Mouse (Mus musculus) thymus, adult 18-20 months (tissue): ENCODE data around the gene Nsun3.

Source experiments
- DNase-seq, 2 experiments: peaks; one replicate each; pipeline ENCODE4 v3.0.0; 2022; ENCODE audit warnings: mixed read lengths in 2 of 2

Gene Nsun3

DNA sequence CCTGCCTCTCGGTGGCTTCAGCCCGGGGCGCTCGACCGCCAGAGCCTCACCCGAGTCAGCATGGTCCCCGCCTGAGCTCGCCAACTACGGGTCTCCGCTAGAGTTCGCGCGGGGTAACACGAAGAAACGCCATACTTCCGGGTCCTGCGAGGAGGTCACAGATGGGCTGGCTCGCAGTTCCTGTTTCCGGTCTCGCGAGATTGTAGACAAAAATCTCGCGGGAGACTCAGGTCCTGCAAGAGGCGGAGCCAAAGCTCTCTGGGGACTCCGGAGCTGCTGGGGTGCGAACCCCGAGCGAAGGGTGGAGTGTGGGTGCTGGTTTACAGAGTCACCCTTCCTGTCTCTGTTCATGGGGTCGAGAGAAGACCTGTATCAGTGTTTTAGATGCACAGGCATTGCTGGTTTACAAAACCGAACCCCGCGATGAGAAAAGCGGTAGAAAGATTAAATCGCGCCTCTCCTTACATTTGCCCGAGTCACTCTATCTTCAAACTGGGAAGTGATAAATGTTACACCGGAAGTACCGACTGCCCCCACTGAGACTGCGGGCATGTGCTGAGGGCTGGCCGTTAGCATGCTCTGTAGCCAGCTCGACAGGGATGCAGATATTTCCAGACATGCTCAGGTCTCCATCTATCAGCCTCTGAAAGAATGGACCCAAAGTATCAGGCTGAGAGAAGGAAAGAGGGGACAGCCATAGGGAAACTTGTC, at the start of gene Nsun3:
Gene Nsun3, minus strand, starts transcription at position 198 of the 711 bp plus-strand sequence.
- peak; percentile 85 to 93 for DNase-seq

DNA sequence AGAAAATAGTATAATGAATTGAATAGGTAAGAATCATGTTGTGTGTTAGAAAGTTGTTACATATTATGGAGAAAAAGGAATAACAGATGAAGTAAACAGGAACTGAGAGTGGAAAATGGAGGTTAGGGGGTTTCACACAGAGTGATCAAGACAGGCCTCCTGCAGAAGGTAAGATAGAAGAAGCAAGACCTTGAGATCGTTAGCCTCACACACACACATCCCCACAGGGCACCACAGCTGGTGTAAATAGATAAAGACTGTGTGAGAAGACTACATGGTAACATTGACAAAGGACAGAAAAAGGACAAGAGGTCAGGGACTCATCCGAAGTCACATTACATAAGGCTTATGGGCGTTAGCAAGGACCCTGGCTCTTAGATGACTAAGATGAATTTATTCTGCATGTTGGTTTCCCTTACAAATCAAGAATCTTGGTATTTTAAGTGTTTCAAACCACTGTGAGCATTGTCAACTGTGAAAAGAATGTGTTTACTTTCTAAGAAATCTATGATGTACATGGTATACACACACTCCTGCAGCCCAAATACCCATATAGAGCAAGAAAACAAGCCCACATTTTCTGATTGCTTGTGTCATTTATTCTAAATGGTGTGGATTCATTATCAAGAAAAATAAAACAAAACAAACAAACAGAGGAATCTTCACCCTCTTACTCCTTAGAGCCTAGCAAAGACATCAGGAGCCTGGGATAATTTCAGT, 47.6 kb upstream of the Nsun3 start:
- no peak for DNase-seq

DNA sequence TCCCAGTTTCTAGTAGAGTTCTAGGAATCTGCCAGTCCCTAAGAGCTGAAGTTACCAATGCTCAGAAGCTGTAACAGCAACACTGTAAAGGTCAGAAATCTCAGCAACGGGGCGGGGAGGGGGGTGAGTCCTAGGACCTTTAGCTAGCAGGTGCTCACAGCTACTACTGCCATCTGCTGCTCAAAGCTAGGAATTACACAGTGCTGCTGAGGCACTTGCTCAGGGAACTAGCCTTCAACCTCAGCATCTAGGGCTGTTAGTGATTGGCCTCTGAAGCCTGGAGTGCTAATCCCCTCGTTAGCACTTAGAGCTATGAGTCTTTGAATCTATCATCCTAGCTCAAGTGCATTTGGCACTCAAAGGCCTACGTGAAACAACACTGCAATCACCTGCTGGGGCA, 45.9 kb upstream of the Nsun3 start:
- peak in 1 of 2 experiments; percentile 9 for DNase-seq

DNA sequence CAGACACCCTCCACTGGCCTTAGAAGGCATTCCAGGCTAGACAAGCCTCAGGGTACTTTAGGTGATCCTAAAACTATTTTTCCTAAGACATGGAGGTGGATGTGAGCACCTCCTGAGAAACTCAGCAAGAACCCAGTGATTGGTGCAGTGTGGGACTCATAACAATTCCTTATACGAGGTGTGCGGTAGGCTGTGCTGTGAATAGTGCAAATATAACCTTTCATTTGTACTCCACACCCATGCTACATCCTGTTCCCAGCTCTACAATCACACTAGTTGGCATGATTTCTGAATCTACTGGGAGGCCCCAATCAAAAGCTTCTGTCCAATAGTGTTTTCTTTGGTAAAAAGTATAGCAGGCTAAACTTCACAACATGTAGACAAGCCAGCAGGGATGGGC, 45.4 kb upstream of the Nsun3 start:
- no peak for DNase-seq

GRCm38 (mm10) chr16:62826156-62827001, 39.8 kb upstream of the Nsun3 start:
- no peak for DNase-seq

DNA sequence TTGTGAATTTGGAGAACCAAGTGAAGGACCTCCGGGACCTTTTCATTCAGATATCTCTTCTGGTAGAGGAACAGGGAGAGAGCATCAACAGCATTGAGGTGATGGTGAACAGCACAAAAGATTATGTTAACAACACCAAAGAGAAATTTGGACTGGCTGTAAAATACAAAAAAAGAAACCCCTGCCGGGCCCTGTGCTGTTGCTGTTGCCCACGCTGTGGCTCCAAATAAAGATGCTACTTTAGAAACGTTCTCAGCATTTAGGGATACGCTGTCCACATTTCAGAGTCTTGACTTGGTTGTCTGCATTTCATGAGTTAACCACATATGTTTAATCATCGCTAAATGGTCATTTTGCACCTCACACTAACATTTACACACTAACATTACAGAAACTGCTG, 35.9 kb upstream of the Nsun3 start:
- DNase-seq, result no peak

GRCm38 (mm10) chr16:62814491-62814890, 27.9 kb upstream of the Nsun3 start, which contains the start of gene Stx19:
TSS of gene Stx19 (plus strand) at chr16:62814676.
- DNase-seq, result no peak

DNA sequence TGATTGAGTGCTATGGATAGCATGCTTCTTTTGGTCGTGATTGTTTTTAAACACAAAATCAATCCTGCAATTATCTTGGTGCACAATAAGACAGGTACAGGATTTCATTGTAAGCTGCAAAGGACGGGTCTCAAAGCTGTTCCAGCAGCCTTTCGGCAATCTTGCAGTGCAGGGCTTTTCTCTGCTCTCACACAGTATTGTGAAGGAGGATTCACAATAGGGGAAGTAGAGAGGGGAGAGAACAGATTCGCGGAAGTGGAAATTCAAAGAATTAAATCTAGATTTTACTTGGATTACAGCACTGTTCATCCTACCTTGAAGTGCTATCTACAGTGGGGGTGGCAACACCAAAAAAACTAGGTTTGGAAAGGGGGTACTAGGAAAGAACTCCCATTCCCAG, 27.2 kb upstream of the Nsun3 start:
- DNase-seq, result no peak

DNA sequence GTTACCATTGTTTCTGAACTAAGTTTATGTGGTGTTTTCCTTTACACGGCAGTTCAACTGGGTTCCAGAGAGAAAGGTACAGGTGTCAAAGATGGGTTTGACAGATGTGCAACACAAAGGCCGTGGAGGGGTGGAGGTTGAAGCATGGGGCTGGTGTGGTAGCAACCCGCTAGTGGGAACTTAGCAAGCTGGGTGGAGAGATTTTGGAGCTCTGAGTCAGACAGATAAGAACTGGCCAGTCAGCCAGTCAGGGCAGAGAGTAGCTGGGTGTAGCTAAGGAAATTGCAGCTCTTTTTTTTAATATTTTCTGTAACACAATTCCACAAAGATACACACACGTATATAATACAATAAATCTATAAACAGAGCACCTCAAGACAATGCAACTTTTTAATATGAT, 24.2 kb upstream of the Nsun3 start:
- DNase-seq, result no peak

- peak in 1 of 2 experiments; percentile 19 for DNase-seq
Observed at GRCm38 (mm10) chr16:62807249-62807979, 20.8 kb upstream of the Nsun3 start.

DNA sequence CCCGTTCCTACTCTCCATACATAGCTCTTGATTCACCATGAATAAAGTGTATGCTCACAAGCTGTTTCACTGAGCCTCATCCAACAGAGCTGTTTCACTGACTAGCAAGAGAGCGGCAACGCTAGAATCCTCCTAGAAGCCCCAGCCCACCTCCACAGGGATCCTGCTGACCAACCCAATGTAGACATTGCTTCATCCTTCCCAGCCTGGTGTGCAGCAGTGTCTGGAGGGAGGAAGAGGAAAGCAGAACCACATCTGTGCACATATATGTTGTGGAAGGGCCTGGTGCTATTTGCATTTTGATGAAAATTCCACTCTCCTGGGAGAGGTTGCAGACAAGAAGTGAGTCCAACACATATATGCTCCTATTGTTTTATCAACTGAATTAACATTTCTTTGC, 18.0 kb upstream of the Nsun3 start:
- no peak for DNase-seq

DNA sequence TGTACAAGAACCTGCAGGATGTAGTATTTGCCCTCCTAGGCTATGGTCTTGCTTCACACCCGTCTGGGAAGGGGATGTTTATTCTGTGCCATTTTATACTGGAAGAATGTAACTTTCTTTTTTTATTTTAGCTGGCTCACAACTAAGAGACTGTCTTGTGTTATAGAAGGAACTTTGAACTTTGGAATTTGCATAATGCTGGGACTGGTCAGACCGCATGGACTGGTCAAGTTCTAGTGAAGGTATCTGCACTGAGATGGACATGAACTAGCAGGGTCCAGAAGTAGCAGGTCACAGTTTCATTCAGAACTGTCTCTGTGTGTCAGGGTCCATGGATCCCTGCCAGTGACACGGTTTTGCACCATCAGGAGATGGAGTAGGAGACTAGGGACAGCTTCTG, 13.2 kb upstream of the Nsun3 start:
- DNase-seq, result no peak

- no peak for DNase-seq
Observed at GRCm38 (mm10) chr16:62799426-62799825, 12.8 kb upstream of the Nsun3 start.

DNA sequence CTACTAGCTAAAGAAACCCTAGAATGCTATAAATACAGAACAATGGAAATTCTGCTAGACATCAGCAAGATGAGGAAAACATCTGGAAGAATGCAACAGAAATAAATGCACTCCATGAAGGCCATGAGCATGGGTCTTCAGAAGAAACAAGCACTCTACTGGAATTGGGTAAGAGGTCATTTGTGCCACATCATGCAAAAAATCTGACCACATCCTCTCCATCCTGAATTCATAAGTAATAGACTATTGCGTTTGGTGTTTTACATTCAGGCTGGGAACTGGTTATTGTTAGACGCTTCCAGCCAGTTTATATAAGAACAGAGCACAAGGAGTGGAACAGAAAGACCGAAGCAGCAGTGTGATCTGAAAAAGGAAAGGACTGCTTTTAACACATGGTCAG, 12.2 kb upstream of the Nsun3 start:
- DNase-seq, result no peak

GRCm38 (mm10) chr16:62796608-62797007, 10.0 kb upstream of the Nsun3 start:
- DNase-seq, result no peak

DNA sequence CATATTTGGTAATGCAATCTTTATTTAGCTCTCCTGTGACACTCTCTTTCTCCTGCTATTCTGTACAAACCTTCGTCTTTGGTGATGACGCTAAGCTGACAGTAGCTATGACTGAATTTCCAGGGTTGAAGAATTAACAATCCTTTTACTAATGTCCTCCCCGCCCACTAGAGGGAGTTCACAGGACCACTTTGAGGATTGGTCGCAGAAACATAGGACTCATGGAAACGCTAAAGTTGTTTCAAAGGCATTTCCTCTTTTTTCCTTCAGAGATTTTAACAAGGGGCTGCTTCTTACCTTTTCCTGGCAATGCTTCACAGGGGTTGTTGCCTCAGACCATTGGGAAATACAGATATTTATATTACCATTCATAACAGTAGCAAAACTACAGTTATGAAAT, 4.4 kb downstream of the Nsun3 start:
- no peak for DNase-seq

GRCm38 (mm10) chr16:62778282-62778681, 8.3 kb downstream of the Nsun3 start:
- no peak for DNase-seq

DNA sequence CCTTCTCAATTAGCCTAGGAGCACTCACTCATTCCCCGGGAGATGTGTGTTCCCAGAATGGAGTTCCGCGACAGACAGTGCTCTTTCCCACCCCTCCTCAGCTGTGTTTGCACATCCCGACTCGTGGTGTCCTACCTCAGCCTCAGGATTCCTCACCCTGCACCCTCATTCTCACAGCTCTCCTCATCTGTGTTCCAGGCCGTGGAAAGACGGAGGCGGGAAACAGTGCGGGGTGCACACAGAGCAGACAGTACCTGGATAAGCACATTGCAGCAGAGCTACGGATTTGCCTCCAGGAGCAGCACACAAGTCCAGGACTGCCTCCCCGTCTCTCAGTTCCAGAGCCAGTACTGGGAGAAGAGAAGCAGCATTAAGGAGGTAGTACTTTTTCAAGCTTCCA, 10.6 kb downstream of the Nsun3 start:
- no peak for DNase-seq

DNA sequence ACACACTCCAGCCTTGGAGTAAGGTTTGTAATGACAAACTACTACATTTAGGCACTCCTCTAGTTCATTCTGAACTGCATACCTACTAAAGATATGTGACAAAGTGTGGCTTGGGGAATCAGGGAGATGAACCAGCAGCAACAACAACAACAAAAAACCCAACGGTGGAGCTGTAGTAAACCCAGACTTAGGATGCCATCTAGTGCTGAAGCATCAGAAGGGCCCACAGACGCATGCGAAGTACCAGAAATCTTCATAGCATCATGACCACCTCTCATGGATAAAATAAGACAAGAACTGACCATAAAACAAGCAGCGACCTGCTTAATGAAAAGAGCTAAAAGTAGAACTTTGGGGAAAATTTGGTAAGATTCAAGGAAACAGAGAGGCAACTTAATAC, 13.2 kb downstream of the Nsun3 start:
- DNase-seq, result no peak

GRCm38 (mm10) chr16:62758340-62758739, 28.3 kb downstream of the Nsun3 start:
- peak in 1 of 2 experiments; percentile 18 for DNase-seq

- DNase-seq, result no peak
Observed at GRCm38 (mm10) chr16:62755307-62755706, 31.3 kb downstream of the Nsun3 start.

- DNase-seq, result no peak
Observed at GRCm38 (mm10) chr16:62753597-62753996, 33.0 kb downstream of the Nsun3 start.

GRCm38 (mm10) chr16:62753079-62753478, 33.5 kb downstream of the Nsun3 start:
- no peak for DNase-seq
